ENCODE assay signal across 10 mouse cellular contexts in genomic region chr2:167596262-167596661, GRCm38 (mm10). TPM values are rescaled to one million over a fixed set of nuclear protein-coding genes. Genes with fewer than 3 reads are reported as not detected.
A peak's percentile ranks its signal among the peaks of the same experiment; 100 is the strongest.
DNase-seq lines count a peak whose midpoint lies in the region; ATAC-seq and TF ChIP-seq lines count a peak whose summit lies in the region.
"Had no signal": no experiment of that assay in that cellular context is flagged by ENCODE, and none has a peak within 500 bp of the region (broad histone marks: within the 10 kb centered on the region; RNA-seq: fewer than 3 reads in every experiment).

No protein-coding gene starts in this region.

- H3K36me3 ChIP-seq in heart, embryonic 12.5 days = no peaks in the 10 kb centered on the region
- no peaks in the 10 kb centered on the region for H3K36me3 ChIP-seq in liver, postnatal 0 days (replicated peaks; ENCODE audit: insufficient read depth, low read length)
- no peaks in the 10 kb centered on the region for H3K36me3 ChIP-seq in liver, embryonic 11.5 days (ENCODE audit: control insufficient read depth, insufficient read depth, low read length)
- no peaks in the 10 kb centered on the region for H3K36me3 ChIP-seq in embryonic facial prominence, embryonic 10.5 days (replicated peaks)
- no peaks in the 10 kb centered on the region for H3K36me3 ChIP-seq in limb, embryonic 14.5 days (ENCODE audit: control insufficient read depth, insufficient read depth, low read length)

- no peak overlapping the region for H3K9ac ChIP-seq in heart, embryonic 12.5 days
- H3K9ac ChIP-seq in liver, postnatal 0 days (replicated peaks) = no peak overlapping the region
- no peak overlapping the region for H3K9ac ChIP-seq in liver, embryonic 11.5 days (ENCODE audit: low read depth, low read length)
- H3K9ac ChIP-seq in limb, embryonic 14.5 days (ENCODE audit: low read depth, low read length, severe bottlenecking) = no peak overlapping the region; the same call in 1 of the 2 replicates

- H3K9me3 ChIP-seq in heart, embryonic 12.5 days (replicated peaks) = no peaks in the 10 kb centered on the region
- no peaks in the 10 kb centered on the region for H3K9me3 ChIP-seq in liver, postnatal 0 days (ENCODE audit: low read length)
- no peaks in the 10 kb centered on the region for H3K9me3 ChIP-seq in liver, embryonic 11.5 days (ENCODE audit: control insufficient read depth, low read length)
- no peaks in the 10 kb centered on the region for H3K9me3 ChIP-seq in embryonic facial prominence, embryonic 10.5 days
- no peaks in the 10 kb centered on the region for H3K9me3 ChIP-seq in limb, embryonic 14.5 days (ENCODE audit: control insufficient read depth, low read length)

- DNase-seq in heart, adult 11 months = no peak
- DNase-seq in liver, postnatal 0 days = no peak
- DNase-seq in liver, embryonic 11.5 days (ENCODE audit: low spot score) = no peak
- no peak for DNase-seq in embryonic facial prominence, embryonic 10.5 days (ENCODE audit: low spot score)
- DNase-seq in limb, embryonic 14.5 days (ENCODE audit: low spot score) = no peak
- DNase-seq in cerebellum, adult 11 months = no peak
- DNase-seq: cerebellum, adult 11-12 months; thymus, postnatal 25 days had no signal

- no peak for TF ChIP-seq CTCF in liver, postnatal 0 days (IDR thresholded peaks at IDR 0.05; ENCODE audit: low read depth)

- H3K27me3 ChIP-seq in heart, embryonic 12.5 days (replicated peaks) = no peaks in the 10 kb centered on the region
- 0 out of 2 replicates have a peak, but pooled peaks cover 2% of the 10 kb centered on the region for H3K27me3 ChIP-seq in liver, postnatal 0 days (ENCODE audit: insufficient read depth, low read length)
- H3K27me3 ChIP-seq in liver, embryonic 11.5 days (replicated peaks; ENCODE audit: control insufficient read depth, insufficient read depth, low read length) = no peaks in the 10 kb centered on the region
- H3K27me3 ChIP-seq in embryonic facial prominence, embryonic 10.5 days (replicated peaks; ENCODE audit: low read depth, poor library complexity, severe bottlenecking) = no peaks in the 10 kb centered on the region; the same call in 1 of the 2 replicates
- no peaks in the 10 kb centered on the region for H3K27me3 ChIP-seq in limb, embryonic 14.5 days (ENCODE audit: control insufficient read depth, insufficient read depth, low read length)

- no peak overlapping the region for H3K4me2 ChIP-seq in heart, embryonic 12.5 days
- H3K4me2 ChIP-seq in liver, postnatal 0 days (ENCODE audit: low read depth, low read length) = no peak overlapping the region
- H3K4me2 ChIP-seq in liver, embryonic 11.5 days = no peak overlapping the region
- peak overlapping the region; percentile 24; the same call in 1 of the 2 replicates for H3K4me2 ChIP-seq in limb, embryonic 14.5 days (replicated peaks; ENCODE audit: low read depth, low read length, severe bottlenecking)

- H3K27ac ChIP-seq in heart, embryonic 12.5 days (ENCODE audit: poor library complexity, severe bottlenecking) = peak overlapping the region; percentile 34
- H3K27ac ChIP-seq in liver, postnatal 0 days (ENCODE audit: low read depth) = peak overlapping the region; percentile 55; the same call in 1 of the 2 replicates
- no peak overlapping the region for H3K27ac ChIP-seq in liver, embryonic 11.5 days (ENCODE audit: low read depth, low read length)
- peak overlapping the region; percentile 91 for H3K27ac ChIP-seq in embryonic facial prominence, embryonic 10.5 days (replicated peaks)
- peak overlapping the region; percentile 65 for H3K27ac ChIP-seq in limb, embryonic 14.5 days (replicated peaks; ENCODE audit: low read depth, low read length)

- peaks cover 53% of the 10 kb centered on the region for H3K4me1 ChIP-seq in heart, embryonic 12.5 days (replicated peaks)
- 0 out of 2 replicates have a peak, but pooled peaks cover 4% of the 10 kb centered on the region for H3K4me1 ChIP-seq in liver, postnatal 0 days (ENCODE audit: insufficient read depth)
- peaks cover 22% of the 10 kb centered on the region for H3K4me1 ChIP-seq in liver, embryonic 11.5 days (replicated peaks; ENCODE audit: control insufficient read depth, insufficient read depth, low read length)
- peaks cover 85% of the 10 kb centered on the region for H3K4me1 ChIP-seq in embryonic facial prominence, embryonic 10.5 days
- H3K4me1 ChIP-seq in limb, embryonic 14.5 days (ENCODE audit: control insufficient read depth, insufficient read depth, low read length) = peaks cover 53% of the 10 kb centered on the region

- no peak overlapping the region for H3K4me3 ChIP-seq in heart, embryonic 12.5 days
- H3K4me3 ChIP-seq in liver, postnatal 0 days (ENCODE audit: low read depth, low read length) = no peak overlapping the region
- no peak overlapping the region for H3K4me3 ChIP-seq in liver, embryonic 11.5 days (ENCODE audit: low read depth, low read length)
- peak overlapping the region; percentile 49 for H3K4me3 ChIP-seq in embryonic facial prominence, embryonic 10.5 days
- H3K4me3 ChIP-seq in limb, embryonic 14.5 days (replicated peaks; ENCODE audit: low read length) = no peak overlapping the region

- ATAC-seq in heart, embryonic 12.5 days (ENCODE audit: insufficient number of reproducible peaks, low FRiP score) = no peak
- no peak for ATAC-seq in liver, postnatal 0 days
- ATAC-seq in liver, embryonic 11.5 days (replicated peaks; ENCODE audit: low FRiP score) = no peak
- no peak for ATAC-seq in limb, embryonic 14.5 days (ENCODE audit: low FRiP score, low read depth)
- no peak for ATAC-seq in granulocyte monocyte progenitor cell, adult 5-6 weeks (replicated peaks; ENCODE audit: poor library complexity, severe bottlenecking)

- WGBS in heart, embryonic 12.5 days = 33% methylated on average over 4 of the region's 4 CpGs
- WGBS in liver, postnatal 0 days (ENCODE audit: insufficient replicate concordance) = 36% methylated on average over 3 of the region's 4 CpGs
- WGBS in liver, embryonic 11.5 days = 28% methylated on average over 4 of the region's 4 CpGs
- 21% methylated on average over 4 of the region's 4 CpGs for WGBS in embryonic facial prominence, embryonic 10.5 days
- 2% methylated on average over 4 of the region's 4 CpGs for WGBS in limb, embryonic 14.5 days

- no peak for TF ChIP-seq POLR2A in limb, embryonic 14.5 days (IDR thresholded peaks at IDR 0.05; ENCODE audit: borderline replicate concordance, extremely low read depth, insufficient read depth, insufficient read length)

- TF ChIP-seq EP300 in liver, postnatal 0 days (IDR thresholded peaks at IDR 0.05; ENCODE audit: low read depth) = no peak

RNA-seq across cellular contexts. Expression of gene Ube2v1, which starts 35.6 kb away (rescaled TPM):
- polyA plus RNA-seq in heart, embryonic 12.5 days (2016; fragmentation: Nextera tagmentation; extraction: Ambion mirVana) = 216 and 235 TPM in 2 replicates
- 122 TPM in 2 replicates for polyA plus RNA-seq in liver, postnatal 0 days (2015; fragmentation: Nextera tagmentation; extraction: Ambion mirVana)
- polyA plus RNA-seq in liver, embryonic 11.5 days (2014; fragmentation: Nextera tagmentation; extraction: Ambion mirVana) = 304 and 308 TPM in 2 replicates
- 384 and 394 TPM in 2 replicates for polyA plus RNA-seq in embryonic facial prominence, embryonic 10.5 days (2016; fragmentation: Nextera tagmentation; extraction: Ambion mirVana)
- 137 and 158 TPM in 2 replicates for polyA plus RNA-seq in limb, embryonic 14.5 days (2012; rRNA removed)
- polyA plus RNA-seq in limb, embryonic 14.5 days (2014; fragmentation: Nextera tagmentation; extraction: Ambion mirVana) = 269 and 270 TPM in 2 replicates
- 112 and 155 TPM in 2 replicates for total RNA-seq in granulocyte monocyte progenitor cell, adult 5-6 weeks (2014; fragmentation: Nextera tagmentation)
- total RNA-seq in granulocyte monocyte progenitor cell, adult 5-6 weeks (2017) = 49.7 and 50.5 TPM in 2 replicates

RNA-seq across cellular contexts. Expression of gene Snai1, which starts 58.3 kb away (rescaled TPM):
- 18.8 and 21.4 TPM in 2 replicates for polyA plus RNA-seq in heart, embryonic 12.5 days (2016; fragmentation: Nextera tagmentation; extraction: Ambion mirVana)
- polyA plus RNA-seq in liver, postnatal 0 days (2015; fragmentation: Nextera tagmentation; extraction: Ambion mirVana) = 1.6 and 2.3 TPM in 2 replicates
- 14.3 and 15.2 TPM in 2 replicates for polyA plus RNA-seq in liver, embryonic 11.5 days (2014; fragmentation: Nextera tagmentation; extraction: Ambion mirVana)
- polyA plus RNA-seq in embryonic facial prominence, embryonic 10.5 days (2016; fragmentation: Nextera tagmentation; extraction: Ambion mirVana) = 86.3 and 93.8 TPM in 2 replicates
- polyA plus RNA-seq in limb, embryonic 14.5 days (2012; rRNA removed) = 123 and 187 TPM in 2 replicates
- polyA plus RNA-seq in limb, embryonic 14.5 days (2014; fragmentation: Nextera tagmentation; extraction: Ambion mirVana) = 67.9 and 69.1 TPM in 2 replicates
- not detected in 2 replicates for total RNA-seq in granulocyte monocyte progenitor cell, adult 5-6 weeks (2014; fragmentation: Nextera tagmentation)
- not detected in 2 replicates for total RNA-seq in granulocyte monocyte progenitor cell, adult 5-6 weeks (2017)
